Mouse (Mus musculus) forebrain, postnatal 0 days (tissue): ENCODE results near the gene Atp1b3. TPM values are rescaled to one million over a fixed set of nuclear protein-coding genes. Genes with fewer than 3 reads are reported as not detected.

Experiments used
- ATAC-seq: fragments of 200-750 bp; cut with Nextera tagmentation; 2 replicates; pipeline ENCODE4 v1.8.0; 2017; ENCODE audit warnings: mild to moderate bottlenecking, moderate library complexity
- DNase-seq: peaks from one replicate; pipeline ENCODE4 v3.0.0-alpha.2; 2015
- H3K27ac ChIP-seq: fragments of 300-500 bp; sonication (generic); 2 replicates; pipeline ENCODE4 v1.5.1; 2014; ENCODE audit warnings: low read depth, mild to moderate bottlenecking, antibody characterized with exemption, low read length, moderate library complexity, mixed read lengths
- H3K27me3 ChIP-seq: fragments of 300-500 bp; sonication (generic); 2 replicates; pipeline ENCODE4 v1.6.1; 2014; ENCODE audit warnings: mild to moderate bottlenecking, low read length, mixed read lengths; ENCODE audit not compliant: insufficient read depth
- H3K36me3 ChIP-seq: fragments of 300-500 bp; sonication (generic); 2 replicates; pipeline ENCODE4 v1.6.1; 2014; ENCODE audit warnings: mild to moderate bottlenecking, moderate library complexity; ENCODE audit not compliant: insufficient read depth
- H3K4me1 ChIP-seq: fragments of 300-500 bp; sonication (generic); 2 replicates; pipeline ENCODE4 v1.6.1; 2014; ENCODE audit warnings: antibody characterized with exemption; ENCODE audit not compliant: insufficient read depth
- H3K4me2 ChIP-seq: fragments of 300-500 bp; sonication (generic); 2 replicates; pipeline ENCODE4 v1.6.1; 2014; ENCODE audit warnings: low read depth, mild to moderate bottlenecking, moderate library complexity
- H3K4me3 ChIP-seq: fragments of 300-500 bp; sonication (generic); 2 replicates; pipeline ENCODE4 v1.5.1; 2014; ENCODE audit warnings: low read depth, low read length, mixed read lengths
- H3K9ac ChIP-seq: fragments of 300-500 bp; sonication (generic); 2 replicates; pipeline ENCODE4 v1.6.1; 2014; ENCODE audit warnings: mild to moderate bottlenecking
- H3K9me3 ChIP-seq: fragments of 300-500 bp; sonication (generic); 2 replicates; pipeline ENCODE4 v1.6.1; 2016; ENCODE audit warnings: low read length
- CTCF ChIP-seq: sonication (generic); IDR thresholded peaks from 2 replicates; pipeline ENCODE4 v1.5.1; 2016; ENCODE audit warnings: antibody characterized with exemption, control low read depth, low read depth
- WGBS: fragments of 180-500 bp; shearing (Covaris S2); extraction: QIAGEN DNeasy Blood & Tissue Kit; methylation state at CpG from one replicate; pipeline ENCODE4 v1.1.7; 2014; 5-methylcytosine and 5-hydroxymethylcytosine counted together
- polyA plus RNA-seq: library from polyadenylated mRNA; unstranded; fragments of >200 nt; fragmentation: Nextera tagmentation; extraction: Ambion mirVana; gene quantifications from 2 replicates; pipeline ENCODE4 v1.2.1, GENCODE M21; 2015
- total RNA-seq: library from RNA; depleted of rRNA; stranded (reverse); fragments of >200 nt; gene quantifications from 2 replicates; pipeline ENCODE4 v1.2.3, GENCODE M21; 2014

Atp1b3 gene
- total and polyA plus RNA-seq, 2 experiments from 2014 or later = 85.4 to 167 TPM

DNA sequence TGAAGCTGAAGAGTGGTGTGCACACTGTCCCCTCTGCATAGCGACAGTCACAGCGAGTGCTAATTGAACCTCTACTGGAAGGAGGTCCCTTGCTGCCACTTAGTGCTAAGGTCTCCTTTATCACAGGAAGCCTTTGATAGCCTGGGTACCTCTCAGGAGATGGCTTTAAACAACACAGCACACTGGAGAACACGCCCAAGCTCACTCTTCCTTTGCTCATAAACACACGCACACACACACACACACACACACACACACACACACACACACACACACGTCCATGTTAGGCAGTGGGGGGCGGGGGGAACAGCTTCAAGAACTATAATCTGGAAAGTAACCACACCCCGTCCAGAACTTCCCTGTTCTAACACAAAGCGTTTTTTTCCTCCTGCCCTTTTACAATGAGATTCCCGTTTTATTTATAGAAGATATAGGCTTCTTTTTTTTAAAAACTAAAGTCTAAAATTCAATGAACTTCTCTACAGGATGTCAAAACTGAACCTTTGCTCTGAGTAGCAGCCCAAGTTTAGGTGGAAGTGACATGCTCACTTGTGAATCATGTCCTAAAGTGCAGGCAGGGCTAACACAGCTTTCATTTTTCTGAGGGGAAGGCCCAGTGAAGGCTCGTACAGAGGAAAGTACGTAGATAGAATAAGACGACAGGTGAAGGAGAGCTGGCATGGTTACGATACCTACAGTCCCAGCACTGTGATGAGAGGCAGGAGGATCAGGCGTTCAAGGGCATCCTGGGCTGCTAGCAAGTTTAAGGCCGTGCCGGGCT, 30.9 kb upstream of the Atp1b3 start:
- no peak for TF ChIP-seq CTCF
- no peak overlapping the region for H3K27ac ChIP-seq
- H3K9ac ChIP-seq = no peak overlapping the region
- no peaks in the 10 kb centered on the region for H3K27me3 ChIP-seq
- H3K36me3 ChIP-seq = no peaks in the 10 kb centered on the region
- no peak overlapping the region for H3K4me2 ChIP-seq
- ATAC-seq = no peak
- WGBS = 76% methylated on average over 16 of the region's 16 CpGs
- H3K9me3 ChIP-seq = no peaks in the 10 kb centered on the region
- H3K4me1 ChIP-seq = no peaks in the 10 kb centered on the region
- DNase-seq = no peak
- no peak overlapping the region for H3K4me3 ChIP-seq

DNA sequence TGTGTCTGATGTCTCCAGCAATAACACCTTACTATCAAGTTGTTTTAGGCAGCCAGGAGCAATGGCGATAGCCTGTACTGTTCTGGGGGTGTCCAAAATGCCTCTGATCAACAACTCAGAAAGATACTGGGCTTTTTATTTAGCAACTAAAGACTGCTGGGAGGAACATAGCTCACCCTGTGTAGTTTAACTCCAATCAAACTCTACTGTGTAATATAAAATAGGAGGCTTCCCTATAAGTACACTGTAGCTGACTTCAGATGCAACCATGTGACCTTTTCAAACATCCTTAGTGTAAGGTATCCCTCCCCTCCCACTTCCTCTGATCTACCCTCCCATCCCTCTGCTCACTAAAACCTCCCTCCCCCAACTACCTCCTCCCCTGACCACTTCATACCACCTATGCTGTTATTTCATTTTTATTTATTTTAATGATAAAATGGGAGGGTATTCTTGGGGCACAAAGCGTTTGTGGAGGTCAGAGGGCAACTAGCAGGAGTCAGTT, 29.5 kb upstream of the Atp1b3 start:
- H3K4me2 ChIP-seq = no peak overlapping the region
- no peak overlapping the region for H3K4me3 ChIP-seq
- H3K27ac ChIP-seq = no peak overlapping the region
- no peaks in the 10 kb centered on the region for H3K4me1 ChIP-seq
- 87% methylated on average over 2 of the region's 2 CpGs for WGBS
- DNase-seq = no peak
- no peak for ATAC-seq
- no peaks in the 10 kb centered on the region for H3K27me3 ChIP-seq
- no peaks in the 10 kb centered on the region for H3K36me3 ChIP-seq
- no peak overlapping the region for H3K9ac ChIP-seq
- H3K9me3 ChIP-seq = no peaks in the 10 kb centered on the region
- no peak for TF ChIP-seq CTCF

DNA sequence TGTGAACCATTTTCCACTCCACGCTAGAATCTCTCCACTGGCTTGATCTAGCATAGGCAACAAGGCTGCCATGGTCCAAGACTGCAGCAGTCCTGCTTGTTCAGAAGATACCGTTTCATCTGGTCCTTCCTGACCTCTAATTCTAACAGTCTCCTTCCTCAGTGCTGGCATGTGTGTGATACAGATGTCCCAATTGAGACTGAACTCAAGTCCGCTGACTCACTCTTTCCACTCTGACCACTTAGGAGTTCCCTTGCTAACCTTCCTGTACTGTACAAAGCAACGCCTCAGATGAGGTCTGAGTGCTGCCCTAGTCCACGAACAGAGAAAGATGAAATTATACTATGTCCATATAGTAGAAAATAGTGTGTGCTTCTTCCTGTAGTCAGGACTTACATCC, 28.9 kb upstream of the Atp1b3 start:
- no peaks in the 10 kb centered on the region for H3K9me3 ChIP-seq
- TF ChIP-seq CTCF = no peak
- no peak overlapping the region for H3K4me2 ChIP-seq
- H3K27me3 ChIP-seq = no peaks in the 10 kb centered on the region
- ATAC-seq (no peak), DNase-seq (no peak)
- H3K27ac ChIP-seq = no peak overlapping the region
- H3K9ac ChIP-seq = no peak overlapping the region
- no peaks in the 10 kb centered on the region for H3K4me1 ChIP-seq
- H3K36me3 ChIP-seq = no peaks in the 10 kb centered on the region
- 89% methylated on average over 5 of the region's 5 CpGs for WGBS
- H3K4me3 ChIP-seq = no peak overlapping the region

DNA sequence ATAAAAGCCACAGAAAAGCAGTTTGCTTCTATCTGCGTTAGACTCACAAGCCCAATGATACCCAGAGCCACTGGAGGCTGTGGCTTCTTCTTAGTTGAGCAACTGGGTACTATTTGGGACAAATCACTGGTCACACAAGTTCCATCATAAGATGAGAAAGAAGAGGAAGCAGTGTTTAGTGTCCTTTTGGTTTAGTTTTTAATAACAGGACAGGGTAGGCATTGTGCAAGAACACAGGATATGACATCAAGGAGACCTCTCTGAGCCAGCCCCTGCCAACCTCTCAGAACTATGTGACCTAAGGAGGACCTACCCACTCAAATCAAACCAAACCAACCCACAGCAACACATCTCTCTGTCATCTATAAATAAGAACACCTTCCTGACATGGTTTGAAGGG, 27.7 kb upstream of the Atp1b3 start:
- TF ChIP-seq CTCF = no peak
- H3K4me2 ChIP-seq = no peak overlapping the region
- H3K4me3 ChIP-seq = no peak overlapping the region
- ATAC-seq (no peak), DNase-seq (no peak)
- H3K27me3 ChIP-seq = no peaks in the 10 kb centered on the region
- WGBS = 91% methylated on average over 1 of the region's 1 CpGs
- no peaks in the 10 kb centered on the region for H3K9me3 ChIP-seq
- no peaks in the 10 kb centered on the region for H3K4me1 ChIP-seq
- H3K9ac ChIP-seq = no peak overlapping the region
- no peaks in the 10 kb centered on the region for H3K36me3 ChIP-seq
- no peak overlapping the region for H3K27ac ChIP-seq

DNA sequence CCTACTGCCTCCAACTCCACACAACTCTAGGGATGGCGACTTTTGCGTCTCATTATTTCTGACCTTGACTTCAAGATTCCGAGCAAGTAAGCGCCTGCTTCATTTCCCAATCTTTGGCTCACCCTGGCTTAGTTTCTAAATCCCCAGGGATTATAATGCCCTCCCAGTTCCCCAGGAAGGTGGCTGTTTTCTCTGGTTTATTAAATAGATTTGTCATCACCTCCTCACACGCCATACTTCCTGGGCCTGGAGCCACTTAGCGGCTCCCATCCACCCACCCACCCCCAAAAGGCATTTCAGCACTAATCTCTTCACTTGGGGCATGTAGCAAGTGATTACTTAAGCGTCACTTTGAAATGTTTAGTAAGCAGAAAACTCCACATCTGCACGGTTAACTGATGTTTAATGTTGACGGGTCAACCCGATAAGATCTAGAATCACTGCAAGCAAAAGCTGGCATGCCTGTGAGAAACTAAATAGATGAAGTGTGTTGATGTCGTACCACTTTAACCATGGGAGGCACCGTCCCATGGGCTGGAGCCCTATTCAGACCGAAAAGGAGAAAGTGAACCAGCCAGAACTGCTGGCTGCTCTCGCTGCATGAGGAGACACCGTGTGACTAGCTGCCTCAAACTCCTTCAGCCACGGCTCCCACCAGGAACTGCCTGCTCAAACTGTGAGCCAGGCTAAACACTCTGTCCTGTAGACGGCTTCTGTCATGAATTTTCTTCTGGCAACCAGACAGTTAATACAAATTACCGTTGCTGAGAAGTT, 19.7 kb upstream of the Atp1b3 start:
- Histone ChIP-seq H3K9me3 (no peaks in the 10 kb centered on the region), H3K27ac (no peak overlapping the region), H3K9ac (no peak overlapping the region), H3K4me1 (no peaks in the 10 kb centered on the region), H3K36me3 (no peaks in the 10 kb centered on the region), H3K4me3 (no peak overlapping the region), H3K27me3 (no peaks in the 10 kb centered on the region), H3K4me2 (no peak overlapping the region)
- TF ChIP-seq CTCF = no peak
- ATAC-seq (no peak), DNase-seq (no peak)
- 77% methylated on average over 18 of the region's 18 CpGs for WGBS

DNA sequence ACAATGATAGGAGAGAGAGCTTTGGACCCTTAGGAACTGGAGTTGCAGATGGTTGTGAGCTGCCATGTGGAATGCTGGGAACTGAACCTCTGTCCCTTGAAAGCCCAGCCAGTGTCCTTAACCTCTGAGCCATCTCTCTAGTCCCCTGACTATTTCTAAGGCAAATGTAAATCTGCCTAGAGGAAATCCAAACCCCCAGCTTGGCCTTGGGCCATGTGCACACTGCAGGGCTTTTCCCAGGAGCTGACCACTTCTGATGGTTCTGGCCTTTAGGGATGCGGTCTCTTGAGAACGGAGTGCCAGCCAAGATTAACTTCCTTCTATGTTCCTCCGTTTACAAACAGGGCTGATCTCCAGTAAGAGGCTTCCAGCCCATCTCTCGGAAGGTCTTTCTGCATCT, 18.5 kb upstream of the Atp1b3 start:
- Histone ChIP-seq H3K4me3 (no peak overlapping the region), H3K36me3 (no peaks in the 10 kb centered on the region), H3K4me1 (no peaks in the 10 kb centered on the region), H3K9ac (no peak overlapping the region), H3K27ac (no peak overlapping the region), H3K4me2 (no peak overlapping the region), H3K9me3 (no peaks in the 10 kb centered on the region), H3K27me3 (no peaks in the 10 kb centered on the region)
- DNase-seq = no peak
- WGBS = 84% methylated on average over 4 of the region's 4 CpGs
- ATAC-seq = no peak
- no peak for TF ChIP-seq CTCF

DNA sequence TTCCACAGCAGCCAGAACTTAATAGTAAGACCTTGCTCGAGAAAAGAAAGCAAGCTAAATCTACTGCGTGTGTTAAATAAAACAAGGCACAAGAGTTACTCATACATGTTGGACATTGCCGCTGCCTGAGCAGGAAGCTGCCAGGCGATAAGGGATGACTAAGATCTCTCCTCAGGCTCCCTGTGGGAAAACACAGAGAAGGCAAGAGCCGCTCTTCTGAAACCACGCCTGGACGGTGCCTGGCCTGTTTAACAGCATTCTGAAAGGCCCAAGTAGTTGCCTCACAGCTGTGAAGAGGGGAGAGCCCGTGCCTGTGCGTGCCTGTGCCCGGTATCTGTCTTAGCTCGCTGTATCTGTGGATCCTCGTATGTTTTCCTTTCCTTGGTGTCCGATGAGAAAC, 17.2 kb upstream of the Atp1b3 start:
- no peaks in the 10 kb centered on the region for H3K9me3 ChIP-seq
- no peaks in the 10 kb centered on the region for H3K36me3 ChIP-seq
- no peaks in the 10 kb centered on the region for H3K4me1 ChIP-seq
- no peak overlapping the region for H3K4me2 ChIP-seq
- H3K9ac ChIP-seq = no peak overlapping the region
- H3K4me3 ChIP-seq = no peak overlapping the region
- TF ChIP-seq CTCF = no peak
- WGBS = 88% methylated on average over 13 of the region's 13 CpGs
- H3K27ac ChIP-seq = no peak overlapping the region
- ATAC-seq = no peak
- H3K27me3 ChIP-seq = no peaks in the 10 kb centered on the region
- no peak for DNase-seq
